Mouse (Mus musculus): ENCODE data around the gene Unc5c.

The Unc5c gene

GRCm38 (mm10) chr3:141809581-141809980, 344.6 kb downstream of the Unc5c start:
- in situ Hi-C loops (cut with MboI, MseI), result no loop called here

- in situ Hi-C loops (cut with MboI, MseI), result no loop called here
Observed at GRCm38 (mm10) chr3:141810944-141811343, 345.9 kb downstream of the Unc5c start.

- in situ Hi-C loops (cut with MboI, MseI), result no loop called here
Observed at GRCm38 (mm10) chr3:141811348-141811747, 346.3 kb downstream of the Unc5c start.

GRCm38 (mm10) chr3:141814776-141815175, 349.8 kb downstream of the Unc5c start:
- in situ Hi-C loops (cut with MboI, MseI), result no loop called here

- in situ Hi-C loops (cut with MboI, MseI), result no loop called here
Observed at GRCm38 (mm10) chr3:141818615-141819312, 353.7 kb downstream of the Unc5c start.

GRCm38 (mm10) chr3:141819331-141819941, 354.4 kb downstream of the Unc5c start:
- in situ Hi-C loops (cut with MboI, MseI), result no loop called here

- in situ Hi-C loops (cut with MboI, MseI), result no loop called here
Observed at GRCm38 (mm10) chr3:141828301-141828700, 363.3 kb downstream of the Unc5c start.

- in situ Hi-C loops (cut with MboI, MseI), result no loop called here
Observed at GRCm38 (mm10) chr3:141831135-141831534, 366.1 kb downstream of the Unc5c start.

- in situ Hi-C loops (cut with MboI, MseI), result no loop called here
Observed at GRCm38 (mm10) chr3:141838864-141839263, 373.8 kb downstream of the Unc5c start.

- in situ Hi-C loops (cut with MboI, MseI), result no loop called here
Observed at GRCm38 (mm10) chr3:141849206-141849605, 384.2 kb downstream of the Unc5c start.

GRCm38 (mm10) chr3:141850141-141850540, 385.1 kb downstream of the Unc5c start:
- in situ Hi-C loops (cut with MboI, MseI), result no loop called here

GRCm38 (mm10) chr3:141854339-141854738, 389.3 kb downstream of the Unc5c start:
- in situ Hi-C loops (cut with MboI, MseI), result no loop called here

GRCm38 (mm10) chr3:141857123-141857522, 392.1 kb downstream of the Unc5c start:
- in situ Hi-C loops (cut with MboI, MseI), result no loop called here

GRCm38 (mm10) chr3:141862816-141863461, 397.9 kb downstream of the Unc5c start:
- in situ Hi-C loops (cut with MboI, MseI), result loop anchor here (5.0 kb wide), 1 partner anchor 414 kb away; no protein-coding TSS in a partner anchor

- in situ Hi-C loops (cut with MboI, MseI), result no loop called here
Observed at GRCm38 (mm10) chr3:141871805-141872204, 406.8 kb downstream of the Unc5c start.

GRCm38 (mm10) chr3:141872337-141873042, 407.5 kb downstream of the Unc5c start:
- in situ Hi-C loops (cut with MboI, MseI), result no loop called here

- in situ Hi-C loops (cut with MboI, MseI), result loop anchor here (10.0 kb wide), 2 partner anchors 382 to 592 kb away; no protein-coding TSS in a partner anchor
Observed at GRCm38 (mm10) chr3:141882496-141882895, 417.5 kb downstream of the Unc5c start.

GRCm38 (mm10) chr3:141884190-141884589, 419.2 kb downstream of the Unc5c start:
- in situ Hi-C loops (cut with MboI, MseI), result loop anchor here (10.0 kb wide), 2 partner anchors 381 to 591 kb away; no protein-coding TSS in a partner anchor

Measured in T-helper 1 cell (primary cell).